Mouse (Mus musculus) 3T3-L1 (cell line): ENCODE results near the gene Olfr1173.

Source experiments
- DNase-seq: peaks from one replicate; pipeline ENCODE4 v3.0.0-alpha.2; 2015; ENCODE audit warnings: low read depth, low spot score

Gene Olfr1173

GRCm38 (mm10) chr2:88279775-88280174, at the start of gene Olfr1173:
Gene Olfr1173 (minus strand): TSS chr2:88279875.
- DNase-seq: no peak

GRCm38 (mm10) chr2:88327115-88327514, 47.4 kb upstream of the Olfr1173 start, which contains the start of gene Olfr1175-ps:
Gene Olfr1175-ps (minus strand): TSS chr2:88327215.
- no peak for DNase-seq

- DNase-seq: no peak
Observed at GRCm38 (mm10) chr2:88315035-88315434, 35.4 kb upstream of the Olfr1173 start, which contains the start of gene Olfr1174-ps. Gene Olfr1174-ps (minus strand): TSS chr2:88315135.

- no peak for DNase-seq
Observed at GRCm38 (mm10) chr2:88228234-88228633, 51.4 kb downstream of the Olfr1173 start, which contains the start of gene Olfr1170. Gene Olfr1170 (minus strand): TSS chr2:88228334.
